Mouse (Mus musculus) embryonic facial prominence, embryonic 11.5 days (tissue): Measurements from ENCODE around the gene Cpne6. TPM values are rescaled to one million over a fixed set of nuclear protein-coding genes. Genes with fewer than 3 reads are reported as not detected.

ENCODE experiments used
- ATAC-seq: fragments of 200-750 bp; cut with Nextera tagmentation; replicated peaks from 2 replicates; pipeline ENCODE4 v1.8.0; 2017; ENCODE audit warnings: low read depth; ENCODE audit not compliant: insufficient number of reproducible peaks, low FRiP score, low TSS enrichment
- DNase-seq: peaks from one replicate; pipeline ENCODE4 v3.0.0-alpha.2; 2015; ENCODE audit warnings: low spot score
- H3K27ac ChIP-seq: fragments of 300-500 bp; sonication (generic); replicated peaks from 2 replicates; pipeline ENCODE4 v1.5.1; 2014; ENCODE audit warnings: mild to moderate bottlenecking, low read depth, low read length, control low read depth
- H3K27me3 ChIP-seq: fragments of 300-500 bp; sonication (generic); 2 replicates; pipeline ENCODE4 v1.6.1; 2014; ENCODE audit warnings: mild to moderate bottlenecking, low read length, moderate library complexity, mixed read lengths; ENCODE audit not compliant: control insufficient read depth, insufficient read depth
- H3K36me3 ChIP-seq: fragments of 300-500 bp; sonication (generic); replicated peaks from 2 replicates; pipeline ENCODE4 v1.6.1; 2014; ENCODE audit warnings: low read depth, mild to moderate bottlenecking, low read length, moderate library complexity, mixed read lengths; ENCODE audit not compliant: control insufficient read depth, insufficient read depth
- H3K4me1 ChIP-seq: fragments of 300-500 bp; sonication (generic); 2 replicates; pipeline ENCODE4 v1.6.1; 2014; ENCODE audit warnings: low read length, mixed read lengths; ENCODE audit not compliant: control insufficient read depth, insufficient read depth
- H3K4me2 ChIP-seq: fragments of 300-500 bp; sonication (generic); 2 replicates; pipeline ENCODE4 v1.6.1; 2014; ENCODE audit warnings: low read depth, mild to moderate bottlenecking, control low read depth, low read length, moderate library complexity
- H3K4me3 ChIP-seq: fragments of 300-500 bp; sonication (generic); 2 replicates; pipeline ENCODE4 v1.5.1; 2014; ENCODE audit warnings: low read depth, low read length, control low read depth
- H3K9ac ChIP-seq: fragments of 300-500 bp; sonication (generic); replicated peaks from 2 replicates; pipeline ENCODE4 v1.6.1; 2014; ENCODE audit warnings: mild to moderate bottlenecking, control low read depth, low read length
- H3K9me3 ChIP-seq: fragments of 300-500 bp; sonication (generic); replicated peaks from 2 replicates; pipeline ENCODE4 v1.6.1; 2016; ENCODE audit warnings: mild to moderate bottlenecking, low read length, inconsistent platforms, mixed read lengths; ENCODE audit not compliant: control insufficient read depth
- WGBS: fragments of 180-500 bp; shearing (Covaris S2); extraction: QIAGEN DNeasy Blood & Tissue Kit; methylation state at CpG from one replicate; pipeline ENCODE4 v1.1.7; 2014; 5-methylcytosine and 5-hydroxymethylcytosine counted together
- polyA plus RNA-seq: library from polyadenylated mRNA; unstranded; fragments of >200 nt; fragmentation: Nextera tagmentation; extraction: Ambion mirVana; gene quantifications from 2 replicates; pipeline ENCODE4 v1.2.1, GENCODE M21; 2014

Gene Cpne6
- polyA plus RNA-seq, 1 experiment from 2014 or later = 0.24 TPM

DNA sequence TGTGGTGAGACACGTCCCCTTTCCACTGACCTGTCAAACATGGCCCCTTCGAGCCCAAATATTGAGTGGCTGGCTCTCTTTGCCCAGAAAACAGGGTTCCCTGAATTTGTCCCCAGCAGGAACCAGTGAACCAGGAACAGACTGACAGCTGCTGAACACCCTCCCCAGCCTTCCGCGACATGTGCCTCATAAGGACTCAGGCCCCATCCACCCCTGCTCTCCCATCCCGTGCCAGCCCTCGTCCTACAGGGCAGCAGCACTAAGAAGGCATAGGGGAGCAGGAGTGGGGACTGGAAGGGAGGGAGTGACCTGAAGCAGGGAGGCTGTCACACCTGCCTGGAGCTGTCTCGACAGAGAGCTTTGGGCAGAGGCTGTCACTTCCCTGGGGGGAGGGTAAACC lies 2.4 kb upstream of the Cpne6 start:
- Histone ChIP-seq H3K4me2 (no peak overlapping the region), H3K4me1 (no peaks in the 10 kb centered on the region), H3K36me3 (no peaks in the 10 kb centered on the region), H3K9ac (no peak overlapping the region), H3K27ac (no peak overlapping the region), H3K9me3 (no peaks in the 10 kb centered on the region), H3K27me3 (no peaks in the 10 kb centered on the region), H3K4me3 (no peak overlapping the region)
- WGBS = 54% methylated on average over 7 of the region's 7 CpGs
- ATAC-seq (no peak), DNase-seq (no peak)

DNA sequence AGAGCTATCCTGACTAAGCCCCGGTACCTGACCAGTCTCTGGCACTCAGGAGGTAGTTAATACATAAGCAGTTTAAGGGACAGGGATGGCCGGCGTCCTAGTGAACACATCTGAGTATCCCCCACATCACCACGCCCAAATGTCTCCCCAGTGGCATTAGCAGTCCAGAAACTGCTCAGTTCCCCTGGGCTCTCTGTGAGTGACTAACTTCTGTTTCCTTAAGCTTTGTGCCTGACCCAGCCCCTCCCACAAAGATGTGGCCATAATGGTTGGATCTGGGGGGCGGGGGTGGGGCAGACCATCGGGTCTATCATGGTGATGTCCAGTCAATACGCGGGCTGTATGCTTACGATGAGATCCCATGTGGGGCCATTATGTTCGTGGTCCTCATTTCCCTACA lies 705 bp upstream of the Cpne6 start:
- Histone ChIP-seq H3K4me2 (no peak overlapping the region), H3K4me1 (no peaks in the 10 kb centered on the region), H3K36me3 (no peaks in the 10 kb centered on the region), H3K9me3 (no peaks in the 10 kb centered on the region), H3K9ac (no peak overlapping the region), H3K4me3 (no peak overlapping the region), H3K27me3 (no peaks in the 10 kb centered on the region), H3K27ac (no peak overlapping the region)
- ATAC-seq = no peak
- WGBS = 84% methylated on average over 10 of the region's 10 CpGs
- no peak for DNase-seq

DNA sequence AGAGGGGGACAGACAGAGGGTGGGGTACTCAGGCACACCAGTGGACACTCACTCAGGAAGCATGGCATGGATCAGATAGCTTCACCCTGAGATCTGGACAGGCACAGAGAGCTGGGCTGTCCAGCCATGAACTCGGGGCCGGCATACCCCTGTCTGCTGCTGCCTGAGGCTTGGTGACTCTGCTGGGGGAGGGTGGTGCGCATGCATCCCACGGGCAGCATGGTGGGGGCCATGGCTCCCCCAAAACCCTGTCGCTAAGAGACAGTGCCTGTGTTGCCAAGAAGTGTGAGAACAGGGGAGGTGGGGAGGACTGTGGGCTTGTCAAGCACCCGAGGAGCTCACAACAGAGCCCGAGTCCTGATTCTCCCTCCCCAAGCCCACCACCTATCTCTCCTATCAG lies 792 bp downstream of the Cpne6 start:
- Histone ChIP-seq H3K27me3 (no peaks in the 10 kb centered on the region), H3K4me3 (no peak overlapping the region), H3K9ac (no peak overlapping the region), H3K36me3 (no peaks in the 10 kb centered on the region), H3K4me2 (no peak overlapping the region; the same call in 1 of the 2 replicates), H3K27ac (no peak overlapping the region), H3K9me3 (no peaks in the 10 kb centered on the region), H3K4me1 (no peaks in the 10 kb centered on the region)
- ATAC-seq (0 out of 2 replicates have a peak, but pooled peaks have one; percentile 25), DNase-seq (no peak)
- WGBS = 54% methylated on average over 7 of the region's 7 CpGs

DNA sequence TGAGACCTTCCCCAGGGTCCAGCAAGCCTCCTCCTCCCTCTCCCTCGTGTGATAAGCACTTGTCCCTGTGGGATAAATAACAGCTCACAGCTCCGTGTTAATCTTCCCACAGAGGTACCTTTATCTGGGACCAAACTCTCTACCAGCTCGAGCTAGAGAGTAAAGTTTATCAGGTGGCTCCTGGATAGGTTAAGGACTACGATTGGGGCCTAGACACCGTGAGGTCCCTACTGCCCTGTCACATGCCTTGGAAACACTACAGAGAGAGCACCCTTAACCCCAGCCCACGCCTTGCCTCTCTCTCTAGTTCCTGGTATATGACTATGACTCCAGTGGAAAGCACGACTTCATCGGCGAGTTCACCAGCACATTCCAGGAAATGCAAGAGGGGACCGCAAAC lies 3.7 kb downstream of the Cpne6 start:
- DNase-seq = no peak
- 72% methylated on average over 10 of the region's 10 CpGs for WGBS
- Histone ChIP-seq H3K27ac (no peak overlapping the region), H3K27me3 (no peaks in the 10 kb centered on the region), H3K9me3 (no peaks in the 10 kb centered on the region), H3K36me3 (no peaks in the 10 kb centered on the region), H3K4me2 (no peak overlapping the region), H3K9ac (no peak overlapping the region), H3K4me3 (no peak overlapping the region), H3K4me1 (no peaks in the 10 kb centered on the region)
- ATAC-seq = no peak

DNA sequence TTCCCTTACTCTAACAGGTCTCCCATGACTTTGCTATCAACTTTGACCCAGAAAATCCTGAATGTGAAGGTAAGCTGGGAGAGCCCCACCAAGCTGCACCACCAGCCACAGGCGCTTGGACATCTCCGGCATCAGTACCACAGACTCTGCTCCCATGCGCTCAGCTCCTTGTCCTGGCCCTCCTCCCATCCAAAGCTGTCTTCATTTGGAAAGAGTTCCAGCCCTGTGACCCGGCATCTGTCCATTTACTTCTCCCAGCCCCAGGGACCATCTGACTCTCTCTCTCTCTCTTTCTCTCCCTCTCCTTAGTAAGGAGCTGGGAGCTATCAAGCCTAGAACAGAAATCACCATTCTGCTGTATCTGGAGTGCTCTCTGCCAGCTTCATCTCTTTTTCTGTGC lies 5.6 kb downstream of the Cpne6 start:
- Histone ChIP-seq H3K4me1 (peaks cover 2% of the 10 kb centered on the region), H3K27me3 (peaks cover 10% of the 10 kb centered on the region), H3K36me3 (no peaks in the 10 kb centered on the region), H3K27ac (no peak overlapping the region), H3K4me3 (no peak overlapping the region), H3K9ac (no peak overlapping the region), H3K4me2 (no peak overlapping the region), H3K9me3 (no peaks in the 10 kb centered on the region)
- DNase-seq (no peak), ATAC-seq (no peak)
- WGBS = 79% methylated on average over 4 of the region's 4 CpGs

DNA sequence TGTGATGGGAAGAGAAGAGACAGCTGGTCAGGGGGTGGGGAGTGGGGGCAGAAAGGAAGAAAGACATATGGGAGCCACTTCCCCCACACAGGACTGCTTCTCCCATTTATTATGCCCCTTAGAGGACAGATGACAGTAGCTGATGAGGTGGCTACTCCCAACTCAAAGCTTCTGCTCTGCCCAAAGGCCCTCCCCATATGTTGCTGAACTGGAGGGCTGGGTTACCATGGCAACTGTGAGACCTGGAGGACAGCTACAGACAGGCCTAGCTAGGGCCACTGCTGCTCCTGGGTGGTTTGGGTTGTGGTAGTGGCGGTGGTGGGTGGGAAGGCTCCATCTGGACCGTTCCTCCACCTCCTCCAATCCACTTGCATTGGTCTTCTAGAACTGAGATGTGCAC lies 8.7 kb downstream of the Cpne6 start:
- WGBS = 62% methylated on average over 2 of the region's 2 CpGs
- Histone ChIP-seq H3K9ac (no peak overlapping the region), H3K4me1 (peaks cover 4% of the 10 kb centered on the region), H3K4me2 (no peak overlapping the region), H3K27ac (no peak overlapping the region), H3K4me3 (no peak overlapping the region), H3K27me3 (peaks cover 19% of the 10 kb centered on the region), H3K9me3 (no peaks in the 10 kb centered on the region), H3K36me3 (no peaks in the 10 kb centered on the region)
- DNase-seq (peak; percentile 22), ATAC-seq (peak; percentile 76; the same call in 1 of the 2 replicates)

DNA sequence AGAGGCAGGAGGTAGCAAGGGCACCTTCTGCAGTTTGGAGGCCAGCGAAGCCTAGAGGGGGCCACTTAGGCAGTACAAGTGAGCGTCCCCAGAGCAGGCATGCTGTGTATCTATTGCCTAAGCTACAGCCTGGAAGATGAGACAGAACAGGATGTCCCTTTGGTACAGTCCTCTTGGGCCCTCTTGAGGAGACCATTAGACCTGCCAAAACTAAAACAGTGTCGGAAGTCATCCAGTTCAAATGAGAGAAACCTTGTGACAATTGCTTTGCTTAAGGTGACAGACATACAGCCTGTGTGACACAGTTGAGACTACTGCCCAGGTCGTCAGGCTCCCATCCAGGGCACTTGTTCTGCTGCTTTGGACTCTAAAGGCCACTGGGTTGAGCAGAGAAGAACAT lies 9.4 kb downstream of the Cpne6 start:
- Histone ChIP-seq H3K36me3 (no peaks in the 10 kb centered on the region), H3K4me2 (no peak overlapping the region), H3K27ac (no peak overlapping the region), H3K9me3 (no peaks in the 10 kb centered on the region), H3K4me1 (peaks cover 4% of the 10 kb centered on the region), H3K27me3 (peaks cover 19% of the 10 kb centered on the region), H3K9ac (no peak overlapping the region), H3K4me3 (no peak overlapping the region)
- DNase-seq (no peak), ATAC-seq (no peak)
- 57% methylated on average over 4 of the region's 4 CpGs for WGBS

DNA sequence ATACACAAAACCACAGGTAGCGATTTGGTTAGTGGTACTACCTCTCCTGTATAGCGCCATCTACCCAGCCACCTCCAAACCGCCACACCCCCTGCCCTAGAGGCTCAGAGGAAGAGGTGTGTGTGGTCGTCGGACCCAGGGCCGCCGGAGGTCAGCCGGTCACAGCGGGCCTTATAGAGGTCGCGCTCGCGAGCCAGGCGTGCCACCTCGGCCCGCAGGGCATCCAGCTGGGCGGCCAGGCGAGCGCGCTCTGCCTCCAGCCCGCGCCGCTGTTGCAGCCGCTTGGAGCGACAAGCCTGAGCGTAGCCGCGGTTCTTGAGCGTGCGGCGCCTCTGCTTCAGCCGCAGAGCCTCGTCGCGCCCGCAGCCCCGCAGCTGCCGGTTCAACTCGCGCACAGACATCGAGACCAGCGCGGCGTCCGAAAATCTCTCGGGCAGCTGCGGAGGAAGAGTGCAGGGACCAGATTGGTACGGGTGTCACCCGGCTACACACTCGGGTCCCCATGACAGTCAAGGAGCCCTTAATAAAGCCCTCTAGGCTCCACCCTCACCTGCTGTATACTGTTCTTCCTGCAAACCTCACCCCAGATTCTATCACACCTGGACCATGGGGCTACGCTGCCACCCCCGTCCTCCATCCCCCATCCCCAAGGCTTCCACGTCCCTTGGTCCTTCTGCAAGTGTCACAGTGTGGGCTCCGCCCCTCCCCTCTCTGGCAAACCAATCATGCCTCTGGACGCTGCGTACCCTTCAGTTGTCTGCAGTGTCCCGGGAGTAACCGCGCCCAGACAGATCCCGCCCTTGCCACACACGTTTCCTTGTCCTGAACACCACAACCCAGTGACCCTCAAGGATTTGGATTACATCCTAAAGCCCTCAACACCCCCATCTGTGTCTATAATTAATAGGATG lies 10.5 kb downstream of the Cpne6 start:
- peak; percentile 54 for DNase-seq
- peak; percentile 49; the same call in 1 of the 2 replicates for ATAC-seq
- Histone ChIP-seq H3K9ac (peak overlapping the region; percentile 43), H3K36me3 (no peaks in the 10 kb centered on the region), H3K4me1 (peaks cover 4% of the 10 kb centered on the region), H3K9me3 (no peaks in the 10 kb centered on the region), H3K4me3 (peak overlapping the region; percentile 43), H3K4me2 (peak overlapping the region; percentile 93), H3K27ac (no peak overlapping the region), H3K27me3 (peaks cover 19% of the 10 kb centered on the region)
- WGBS = under 1% methylated on average over 60 of the region's 61 CpGs
